Mouse (Mus musculus): ENCODE measurements around the gene Abl2.

- TF ChIP-seq POLR2A (IDR thresholded peaks at IDR 0.05; ENCODE audit: insufficient read depth, low read depth, low read length) (no peak), CTCF (IDR thresholded peaks at IDR 0.05) (no peak)
Observed at GRCm38 (mm10) chr1:156644780-156645523, 86.4 kb downstream of the Abl2 start.

Measured in heart, adult 2 months (tissue).